Mouse (Mus musculus) cortical plate, adult 2 months (tissue): ENCODE data around the gene Bud23.
"Not testable (repeated sequence)": the region's sequence is repeated elsewhere in the genome, so short reads cannot be mapped to it uniquely, and the experiment has no call there.

ENCODE experiments used
- CTCF ChIP-seq: fragments of 200-500 bp; IDR thresholded peaks from 2 replicates; pipeline ENCODE4 v1.5.1; 2011; ENCODE audit warnings: mild to moderate bottlenecking, control low read depth, low read length; ENCODE audit not compliant: insufficient read depth; ENCODE audit errors: extremely low read depth
- POLR2A ChIP-seq: fragments of 200-500 bp; IDR thresholded peaks from 2 replicates; pipeline ENCODE4 v1.6.1; 2011; ENCODE audit warnings: mild to moderate bottlenecking, low read length, control low read depth; ENCODE audit not compliant: insufficient read depth; ENCODE audit errors: extremely low read depth

- TF ChIP-seq POLR2A, CTCF: not testable (repeated sequence)
Observed at GRCm38 (mm10) chr5:135064909-135065446, at the start of gene Bud23.
